Mouse (Mus musculus) mouse embryonic stem cell (cell line): ENCODE data around the gene Sema6b.
"Not testable (repeated sequence)": the region's sequence is repeated elsewhere in the genome, so short reads cannot be mapped to it uniquely, and the experiment has no call there.

Source experiments
- in situ Hi-C, 2 experiments: fragments of 300-500 bp; cut with MboI; formaldehyde crosslinking; loops; 1 replicate in 1 of 2; 3 replicates in 1 of 2; pipeline ENCODE4 v1.14.3; 2019 to 2020; ENCODE audit warnings: low sequenced_read_pairs in 2 of 2, low pct_unique_long_range_greater_than_20kb in 1 of 2, mixed read lengths in 1 of 2; ENCODE audit not compliant: unreplicated experiment in 1 of 2

Gene Sema6b

DNA sequence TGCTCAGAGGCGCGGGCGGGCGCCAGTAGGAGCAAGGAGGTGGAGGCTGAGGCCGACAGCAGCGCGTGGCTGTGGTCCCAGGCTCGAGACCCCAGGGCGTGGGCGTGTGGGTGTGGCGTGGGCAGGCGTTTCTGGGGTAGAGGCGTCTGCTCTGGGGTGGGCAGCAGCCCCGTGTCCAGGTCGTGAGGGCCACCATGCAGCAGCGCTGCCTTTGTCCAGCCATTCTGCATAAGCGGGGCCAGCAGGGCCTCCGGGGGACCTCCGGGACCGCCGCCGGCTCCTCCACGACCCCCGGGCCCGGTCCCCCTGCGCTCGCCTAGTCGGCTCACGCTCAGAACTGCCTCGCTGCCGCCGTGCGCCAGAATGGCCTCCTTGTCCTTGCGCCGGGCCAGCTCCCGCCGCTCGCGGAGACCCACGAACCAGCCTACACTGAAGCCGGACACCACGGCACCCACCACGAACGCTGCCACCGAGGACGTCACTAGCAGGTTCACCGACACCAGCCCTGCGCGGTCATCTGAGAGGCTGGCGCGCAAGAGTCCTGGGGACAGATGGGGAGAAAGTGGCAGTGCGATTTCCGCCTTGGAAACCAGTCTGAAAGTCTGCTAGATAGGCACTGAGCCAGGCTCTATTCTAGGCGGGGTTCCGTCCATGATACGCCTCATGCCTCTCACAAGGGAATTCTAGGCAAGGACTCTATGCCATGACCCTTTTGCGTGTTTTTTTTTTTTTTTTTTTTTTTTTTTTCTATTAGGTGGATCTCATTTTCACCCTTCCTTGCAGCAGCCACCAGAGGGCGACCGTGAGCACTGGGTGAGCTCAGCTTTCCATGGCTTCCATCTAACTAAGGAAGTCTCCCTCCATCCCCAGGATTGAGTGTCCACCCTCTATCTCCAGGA is 15.5 kb downstream of the Sema6b start:
- in situ Hi-C loops = no loop called here

DNA sequence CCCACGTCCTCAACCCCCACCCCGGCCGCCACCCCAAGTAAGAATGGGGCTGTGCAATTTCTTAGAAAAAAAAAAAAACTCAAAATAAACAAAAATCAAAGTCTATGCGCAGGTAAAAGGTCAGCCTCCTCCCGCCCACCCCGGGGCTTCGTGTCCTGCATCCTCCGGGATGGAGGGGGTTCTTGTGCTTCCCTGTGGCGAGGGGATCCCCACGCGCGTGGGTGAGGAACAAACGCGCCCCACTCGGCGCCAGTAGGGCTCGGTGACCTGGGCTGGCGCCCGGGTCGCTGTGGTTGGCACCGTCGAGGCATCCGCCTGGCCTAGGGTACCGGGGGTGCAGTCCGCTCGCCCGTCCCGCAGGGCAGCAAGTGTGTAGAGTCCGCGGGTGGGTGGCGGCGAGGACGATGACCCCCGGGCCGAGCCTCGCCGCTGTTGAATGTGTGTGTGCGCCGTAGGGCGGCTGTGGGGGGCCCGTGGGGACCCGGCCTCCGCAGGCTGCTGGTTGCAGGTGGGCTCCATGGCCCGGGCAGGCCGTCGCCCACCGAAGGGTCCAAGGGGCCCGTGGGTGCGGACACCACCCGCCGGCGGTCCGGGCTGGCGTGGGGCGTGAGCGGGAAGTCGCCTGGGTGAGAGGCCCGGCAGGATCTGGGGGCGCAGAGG is 16.3 kb downstream of the Sema6b start:
- in situ Hi-C loops = no loop called here

GRCm38 (mm10) chr17:56123161-56123560 is 17.0 kb downstream of the Sema6b start:
- in situ Hi-C loops = no loop called here

GRCm38 (mm10) chr17:56121826-56122225 is 18.3 kb downstream of the Sema6b start, which contains the start of gene Lrg1:
Gene Lrg1, minus strand, starts transcription at chr17:56122001.
- in situ Hi-C loops = no loop called here

DNA sequence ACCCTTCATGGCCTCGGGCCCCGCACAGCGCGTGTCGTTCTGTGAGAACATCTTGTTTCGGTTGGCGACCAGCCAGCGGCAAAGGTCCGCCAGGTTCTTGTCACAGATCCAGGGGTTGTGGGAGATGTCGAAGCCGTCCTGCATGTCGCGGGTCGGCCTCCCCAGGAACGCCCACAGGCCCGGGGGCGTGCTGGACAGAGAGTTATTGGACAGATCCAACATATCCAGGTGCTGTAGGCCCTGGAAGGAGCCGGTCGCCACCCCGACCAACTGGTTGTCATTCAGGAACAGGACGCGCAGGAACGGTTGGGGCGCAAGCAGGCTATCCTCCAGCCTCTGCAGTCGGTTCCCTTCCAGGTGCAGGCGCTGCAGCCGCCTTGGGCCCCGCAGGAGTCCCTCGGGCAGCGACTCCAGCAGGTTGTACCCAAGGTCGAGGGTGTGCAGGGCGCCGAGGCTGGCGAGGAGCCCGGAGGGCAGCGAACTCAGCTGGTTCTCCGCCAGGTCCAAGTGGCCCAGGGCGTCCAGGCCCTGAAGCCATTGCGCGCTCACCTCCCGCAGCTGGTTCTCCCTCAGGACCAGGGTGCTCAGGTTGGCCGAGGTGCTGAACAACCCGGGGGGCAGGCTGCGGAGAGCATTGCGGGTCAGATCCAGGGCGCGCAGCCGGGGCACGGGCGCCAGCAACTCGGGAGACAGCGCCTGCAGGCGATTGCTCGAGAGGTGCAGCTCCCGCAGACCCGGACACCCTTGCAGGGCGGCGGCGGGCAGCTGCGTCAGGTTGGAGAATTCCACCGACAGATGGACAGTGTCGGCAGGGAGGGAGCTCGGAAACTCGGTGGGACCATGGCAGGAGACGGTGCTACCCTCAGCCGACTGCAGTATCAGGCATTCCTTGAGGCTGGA is 19.9 kb downstream of the Sema6b start:
- in situ Hi-C loops = no loop called here

- in situ Hi-C loops = no loop called here
These were observed 20.7 kb downstream of the Sema6b start for GRCm38 (mm10) chr17:56119431-56119830.

GRCm38 (mm10) chr17:56117251-56117710 is 22.9 kb downstream of the Sema6b start, which contains the start of gene Plin5:
Gene Plin5, minus strand, starts transcription at chr17:56117596.
- in situ Hi-C loops = no loop called here

DNA sequence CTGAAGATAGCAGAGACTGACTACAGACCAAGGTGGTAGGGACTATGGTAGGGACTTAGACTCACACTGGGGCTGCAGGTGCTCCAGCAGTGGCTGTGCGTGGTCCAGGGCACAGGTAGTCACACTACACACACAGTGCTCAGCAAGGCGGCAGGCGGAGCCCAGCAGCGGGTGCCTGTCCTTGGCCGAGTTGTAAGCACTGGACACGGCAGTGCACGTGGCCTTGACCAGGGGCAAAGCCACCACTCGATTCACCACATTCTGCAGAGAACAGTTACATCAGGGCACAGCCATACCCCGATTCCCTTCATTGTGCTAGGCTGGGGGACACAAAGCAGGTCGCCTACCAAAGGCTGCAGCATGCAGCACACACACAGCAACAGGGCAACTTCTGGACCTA is 23.9 kb downstream of the Sema6b start:
- in situ Hi-C loops = no loop called here

DNA sequence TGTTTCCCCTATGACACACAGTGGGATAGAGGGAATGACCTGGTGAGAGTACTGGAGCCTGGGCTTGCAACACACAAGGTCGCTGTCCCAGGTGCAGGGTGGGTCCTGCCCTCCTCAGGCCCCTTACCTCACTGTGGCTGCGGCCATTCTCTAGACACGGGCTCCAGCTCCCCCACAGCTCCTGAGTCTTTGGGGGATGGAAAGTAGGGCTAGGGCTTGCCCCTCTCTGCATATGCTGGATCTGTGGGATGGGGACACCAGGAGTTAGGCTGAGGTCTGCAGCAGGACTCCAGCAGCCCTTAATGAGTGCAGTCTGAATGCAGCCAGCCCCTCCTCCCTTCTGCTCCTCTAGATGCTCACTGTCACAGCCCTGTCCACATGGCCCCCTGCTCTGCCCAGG is 27.4 kb downstream of the Sema6b start:
- in situ Hi-C loops = no loop called here

DNA sequence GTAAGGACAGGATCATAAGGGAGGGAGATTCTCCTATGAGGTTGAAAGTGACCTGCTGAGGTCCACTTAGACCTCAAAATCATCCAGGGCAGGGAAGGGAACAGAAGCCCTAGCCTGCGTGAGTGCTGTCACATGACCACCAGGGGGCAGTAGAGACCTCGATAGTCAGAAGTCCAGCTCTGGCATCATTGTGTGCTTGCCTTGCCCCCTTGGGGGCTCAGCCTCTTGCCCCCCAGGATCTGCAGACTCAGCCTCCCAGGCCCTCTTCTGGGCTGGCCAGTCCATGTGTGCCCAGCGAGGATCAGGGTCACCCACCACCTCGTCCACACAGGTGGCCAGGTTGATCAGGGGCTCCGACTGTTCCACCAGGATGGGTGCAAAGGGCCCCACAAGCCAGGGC is 28.3 kb downstream of the Sema6b start:
- in situ Hi-C loops = no loop called here

DNA sequence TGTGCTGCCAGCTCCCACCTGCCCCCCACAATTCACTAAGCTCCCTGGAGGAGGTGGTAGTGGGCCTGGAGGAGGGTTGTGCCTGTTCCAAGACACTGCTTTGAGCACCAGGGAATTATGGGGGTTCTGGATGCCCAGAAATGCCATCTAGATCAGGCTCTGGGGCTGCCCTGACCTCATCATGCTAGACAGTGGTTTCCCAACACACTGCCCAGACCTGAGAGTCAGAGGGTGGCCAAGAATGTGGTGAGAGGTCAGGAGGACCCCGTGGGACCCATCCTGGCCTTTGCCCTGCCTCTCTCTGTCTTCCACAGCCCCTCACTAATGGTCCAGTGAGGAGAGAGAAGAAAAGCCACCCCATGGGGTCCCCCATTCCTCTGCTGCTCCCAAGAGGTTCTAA is 29.1 kb downstream of the Sema6b start:
- in situ Hi-C loops = no loop called here

DNA sequence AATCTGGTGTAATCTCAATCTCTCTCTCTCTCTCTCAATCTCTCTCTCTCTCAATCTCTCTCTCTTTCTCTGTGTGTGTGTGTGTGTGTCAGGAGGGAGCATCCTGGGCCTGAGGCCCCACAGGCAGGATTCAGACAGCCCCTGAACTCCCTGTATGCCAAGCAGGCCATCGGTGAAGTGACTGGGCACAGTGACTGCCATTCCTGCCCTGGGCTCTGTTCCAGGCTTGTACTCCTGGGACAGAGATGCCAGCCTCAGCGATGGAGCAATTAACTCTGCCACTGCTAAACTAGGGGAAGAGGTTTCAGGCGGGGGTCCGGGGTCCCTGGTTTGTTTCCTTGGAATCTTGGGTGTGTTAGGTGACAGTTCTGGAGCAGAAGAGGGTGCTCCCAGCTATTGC is 29.6 kb downstream of the Sema6b start:
- in situ Hi-C loops = no loop called here

GRCm38 (mm10) chr17:56109219-56110051 is 30.7 kb downstream of the Sema6b start, which contains the start of gene Plin4:
Gene Plin4, minus strand, starts transcription at chr17:56109803.
- in situ Hi-C loops = no loop called here

- in situ Hi-C loops = no loop called here
These were observed 31.7 kb downstream of the Sema6b start for GRCm38 (mm10) chr17:56108334-56109044.

DNA sequence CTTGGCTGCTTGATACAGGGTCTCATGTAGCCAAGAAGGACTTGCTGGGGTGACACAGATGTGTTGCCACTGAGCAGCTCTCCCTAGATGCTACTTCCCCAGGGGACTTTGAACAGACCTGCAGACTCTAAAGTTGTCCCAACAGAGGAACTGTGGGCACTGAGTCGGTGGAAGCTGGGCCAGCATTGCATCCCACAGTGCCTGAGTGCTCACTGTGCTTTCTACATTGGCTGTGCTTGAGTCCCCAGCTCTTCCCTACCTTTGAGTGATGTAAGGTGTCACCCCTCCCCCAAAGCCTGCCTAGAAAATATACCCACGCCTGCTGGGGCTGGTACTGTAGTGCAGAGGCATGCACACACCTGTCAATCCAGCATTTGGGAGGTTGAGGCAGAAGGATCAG is 32.4 kb downstream of the Sema6b start:
- in situ Hi-C loops = no loop called here

- in situ Hi-C loops = no loop called here
These were observed 33.2 kb downstream of the Sema6b start for GRCm38 (mm10) chr17:56106981-56107380.

- in situ Hi-C loops = not testable (repeated sequence)
These were observed 33.7 kb downstream of the Sema6b start for GRCm38 (mm10) chr17:56106436-56106835.
